Mouse (Mus musculus): Measurements from ENCODE around the gene Grb14. TPM values are rescaled to one million over a fixed set of nuclear protein-coding genes. Genes with fewer than 3 reads are reported as not detected.

Gene Grb14
- polyA plus RNA-seq, 1 experiment from 2014 or later: 25.6 TPM

GRCm38 (mm10) chr2:65014552-65014951 is 10.2 kb downstream of the Grb14 start:
- Histone ChIP-seq H3K9ac (replicated peaks) (no peak overlapping the region), H3K36me3 (no peaks in the 10 kb centered on the region), H3K4me3 (no peak overlapping the region), H3K9me3 (no peaks in the 10 kb centered on the region), H3K27ac (replicated peaks) (no peak overlapping the region), H3K4me2 (replicated peaks) (no peak overlapping the region), H3K4me1 (no peaks in the 10 kb centered on the region), H3K27me3 (no peaks in the 10 kb centered on the region)
- ATAC-seq (replicated peaks): no peak
- WGBS: 79% methylated on average over 3 of the region's 3 CpGs

DNA sequence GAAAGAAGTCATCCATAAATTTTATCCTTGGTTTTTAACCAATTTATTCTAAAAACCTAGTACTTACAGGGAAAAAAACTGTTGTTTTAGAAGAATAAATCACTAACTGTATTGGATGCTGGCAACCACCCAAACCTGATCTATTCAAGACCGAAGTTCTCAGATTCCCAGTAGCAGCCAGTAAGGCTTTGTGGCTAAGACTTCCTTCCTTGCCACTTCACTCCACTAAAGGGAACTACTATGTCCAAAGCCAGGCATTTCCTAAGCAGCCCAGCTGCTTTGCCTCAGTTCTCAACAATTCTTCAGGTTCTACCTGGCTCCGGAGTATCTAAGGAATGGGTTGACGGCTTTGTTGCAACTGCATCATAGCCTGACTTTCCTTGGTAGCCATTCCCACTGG is 14.7 kb downstream of the Grb14 start:
- Histone ChIP-seq H3K4me1 (no peaks in the 10 kb centered on the region), H3K27ac (replicated peaks) (no peak overlapping the region), H3K27me3 (no peaks in the 10 kb centered on the region), H3K4me2 (replicated peaks) (no peak overlapping the region), H3K4me3 (no peak overlapping the region), H3K36me3 (no peaks in the 10 kb centered on the region), H3K9ac (replicated peaks) (no peak overlapping the region), H3K9me3 (no peaks in the 10 kb centered on the region)
- no peak for ATAC-seq (replicated peaks)
- WGBS: 81% methylated on average over 3 of the region's 3 CpGs

- 39% methylated on average over 2 of the region's 2 CpGs for WGBS
- no peak overlapping the region for H3K27ac ChIP-seq (replicated peaks)
Measured at GRCm38 (mm10) chr2:65007396-65007795, 17.4 kb downstream of the Grb14 start.

GRCm38 (mm10) chr2:65005044-65005443 is 19.7 kb downstream of the Grb14 start:
- Histone ChIP-seq H3K9ac (replicated peaks) (no peak overlapping the region), H3K27me3 (no peaks in the 10 kb centered on the region), H3K27ac (replicated peaks) (no peak overlapping the region), H3K4me1 (no peaks in the 10 kb centered on the region), H3K36me3 (no peaks in the 10 kb centered on the region), H3K4me3 (no peak overlapping the region), H3K4me2 (replicated peaks) (no peak overlapping the region), H3K9me3 (no peaks in the 10 kb centered on the region)
- no peak for ATAC-seq (replicated peaks)

More at GRCm38 (mm10) chr2:65007396-65007795, 17.4 kb downstream of the Grb14 start:
- Histone ChIP-seq H3K36me3 (no peaks in the 10 kb centered on the region), H3K9me3 (no peaks in the 10 kb centered on the region), H3K9ac (replicated peaks) (no peak overlapping the region), H3K27me3 (no peaks in the 10 kb centered on the region), H3K4me1 (no peaks in the 10 kb centered on the region), H3K4me3 (no peak overlapping the region), H3K4me2 (replicated peaks) (no peak overlapping the region)
- ATAC-seq (replicated peaks): no peak

DNA sequence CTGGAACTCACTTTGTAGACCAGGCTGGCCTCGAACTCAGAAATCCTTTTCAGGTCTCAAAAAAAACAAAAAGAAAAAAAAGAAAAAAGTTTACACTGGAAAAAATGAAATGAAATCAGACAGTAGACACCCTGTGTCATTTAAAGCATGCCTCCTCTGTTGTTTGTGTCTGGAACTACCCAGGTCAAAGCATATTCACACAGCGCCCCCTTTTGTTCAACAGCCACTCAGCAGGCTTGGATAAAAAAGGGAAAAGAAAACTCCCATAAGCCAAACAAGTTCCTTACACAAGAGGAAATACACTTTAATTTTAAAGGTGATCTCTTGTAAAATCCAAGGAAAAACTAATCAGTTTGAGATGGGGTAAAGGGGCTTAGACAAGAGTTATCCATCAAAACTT is 21.4 kb downstream of the Grb14 start:
- Histone ChIP-seq H3K27me3 (no peaks in the 10 kb centered on the region), H3K27ac (replicated peaks) (no peak overlapping the region), H3K4me3 (no peak overlapping the region), H3K9me3 (no peaks in the 10 kb centered on the region), H3K9ac (replicated peaks) (no peak overlapping the region), H3K4me1 (no peaks in the 10 kb centered on the region), H3K36me3 (no peaks in the 10 kb centered on the region), H3K4me2 (replicated peaks) (no peak overlapping the region)
- WGBS: 47% methylated on average over 2 of the region's 2 CpGs
- no peak for ATAC-seq (replicated peaks)

GRCm38 (mm10) chr2:65002631-65003030 is 22.2 kb downstream of the Grb14 start:
- 89% methylated on average over 3 of the region's 3 CpGs for WGBS
- Histone ChIP-seq H3K36me3 (no peaks in the 10 kb centered on the region), H3K4me1 (no peaks in the 10 kb centered on the region), H3K9me3 (no peaks in the 10 kb centered on the region), H3K27ac (replicated peaks) (no peak overlapping the region), H3K4me3 (no peak overlapping the region), H3K9ac (replicated peaks) (no peak overlapping the region), H3K4me2 (replicated peaks) (no peak overlapping the region), H3K27me3 (no peaks in the 10 kb centered on the region)
- ATAC-seq (replicated peaks): no peak

GRCm38 (mm10) chr2:64995048-64995447 is 29.7 kb downstream of the Grb14 start:
- no peak overlapping the region for H3K4me2 ChIP-seq (replicated peaks)
- no peaks in the 10 kb centered on the region for H3K27me3 ChIP-seq
- H3K4me1 ChIP-seq: no peaks in the 10 kb centered on the region
- no peaks in the 10 kb centered on the region for H3K36me3 ChIP-seq
- WGBS: 91% methylated on average over 2 of the region's 2 CpGs
- no peak overlapping the region for H3K27ac ChIP-seq (replicated peaks)
- no peaks in the 10 kb centered on the region for H3K9me3 ChIP-seq
- no peak for ATAC-seq (replicated peaks)
- H3K4me3 ChIP-seq: no peak overlapping the region
- no peak overlapping the region for H3K9ac ChIP-seq (replicated peaks)

DNA sequence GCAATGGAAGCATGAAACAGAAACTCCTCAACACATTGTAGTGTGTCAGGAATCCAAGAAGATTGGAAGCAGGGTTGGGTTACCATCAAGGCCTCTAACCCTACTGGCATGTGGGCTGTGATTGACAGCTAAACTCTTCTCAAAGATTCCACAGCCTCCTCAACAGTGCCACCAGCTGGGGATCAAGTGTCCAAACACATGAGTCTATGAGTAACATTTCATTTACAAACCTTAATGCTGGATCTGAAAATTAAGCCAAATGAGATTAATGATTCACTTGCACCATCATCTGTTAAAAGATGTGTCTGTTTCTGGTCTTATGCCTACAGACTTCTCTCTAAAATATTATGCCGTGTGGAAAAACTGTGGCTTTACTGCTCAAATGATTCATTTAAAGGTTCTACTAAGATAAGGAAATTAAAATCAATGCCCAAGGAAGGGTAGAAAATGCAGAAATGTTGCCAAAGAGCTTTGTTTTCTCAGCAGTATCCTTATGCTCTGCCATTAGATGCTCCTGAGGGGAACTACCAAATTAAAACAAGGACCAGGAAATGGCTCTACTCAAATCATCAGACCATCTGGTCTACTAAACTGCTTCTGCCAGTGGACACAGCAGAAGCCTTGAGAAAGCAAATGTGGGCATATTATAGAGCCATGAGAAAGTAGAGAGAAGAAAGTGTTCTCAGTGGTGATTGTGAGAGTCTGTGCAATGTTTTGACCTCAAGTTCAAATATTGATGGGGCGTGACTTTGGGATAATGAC is 35.2 kb downstream of the Grb14 start:
- H3K27ac ChIP-seq (replicated peaks): no peak overlapping the region
- H3K36me3 ChIP-seq: no peaks in the 10 kb centered on the region
- H3K9ac ChIP-seq (replicated peaks): no peak overlapping the region
- H3K9me3 ChIP-seq: no peaks in the 10 kb centered on the region
- no peaks in the 10 kb centered on the region for H3K4me1 ChIP-seq
- H3K4me2 ChIP-seq (replicated peaks): no peak overlapping the region
- WGBS: 92% methylated on average over 2 of the region's 2 CpGs
- no peak for ATAC-seq (replicated peaks)
- no peak overlapping the region for H3K4me3 ChIP-seq
- no peaks in the 10 kb centered on the region for H3K27me3 ChIP-seq

- H3K9ac ChIP-seq (replicated peaks): no peak overlapping the region
- WGBS: 84% methylated on average over 3 of the region's 3 CpGs
Measured at GRCm38 (mm10) chr2:64987782-64988181, 37.0 kb downstream of the Grb14 start.

DNA sequence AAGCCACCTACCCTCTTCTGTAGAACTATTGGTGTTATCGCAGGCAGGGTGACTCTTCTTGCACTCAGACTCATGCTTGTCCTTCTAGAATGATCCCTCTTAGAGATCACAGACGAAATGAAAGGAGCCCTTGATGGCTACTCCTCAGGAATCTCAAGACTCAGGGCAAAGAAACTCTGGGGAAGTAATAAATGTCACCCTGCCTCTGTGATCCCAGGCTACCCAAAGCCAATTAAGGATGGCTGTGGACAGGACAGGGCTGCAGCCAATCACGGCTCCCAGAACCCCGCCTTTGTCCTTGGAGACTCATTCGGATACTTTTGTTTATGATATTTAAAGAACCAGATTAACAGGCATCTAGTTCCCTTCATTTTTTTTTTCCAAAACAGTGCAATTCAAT is 49.2 kb downstream of the Grb14 start:
- Histone ChIP-seq H3K9me3 (no peaks in the 10 kb centered on the region), H3K36me3 (no peaks in the 10 kb centered on the region), H3K27ac (replicated peaks) (no peak overlapping the region), H3K27me3 (no peaks in the 10 kb centered on the region), H3K4me3 (no peak overlapping the region), H3K9ac (replicated peaks) (no peak overlapping the region), H3K4me2 (replicated peaks) (no peak overlapping the region), H3K4me1 (no peaks in the 10 kb centered on the region)
- 32% methylated on average over 5 of the region's 5 CpGs for WGBS
- no peak for ATAC-seq (replicated peaks)

More at GRCm38 (mm10) chr2:64987782-64988181, 37.0 kb downstream of the Grb14 start:
- no peak overlapping the region for H3K4me3 ChIP-seq
- H3K27me3 ChIP-seq: no peaks in the 10 kb centered on the region
- H3K4me1 ChIP-seq: no peaks in the 10 kb centered on the region
- H3K27ac ChIP-seq (replicated peaks): no peak overlapping the region
- 0 out of 2 replicates have a peak, but pooled peaks cover 9% of the 10 kb centered on the region for H3K9me3 ChIP-seq
- no peak for ATAC-seq (replicated peaks)
- H3K4me2 ChIP-seq (replicated peaks): no peak overlapping the region
- H3K36me3 ChIP-seq: no peaks in the 10 kb centered on the region

DNA sequence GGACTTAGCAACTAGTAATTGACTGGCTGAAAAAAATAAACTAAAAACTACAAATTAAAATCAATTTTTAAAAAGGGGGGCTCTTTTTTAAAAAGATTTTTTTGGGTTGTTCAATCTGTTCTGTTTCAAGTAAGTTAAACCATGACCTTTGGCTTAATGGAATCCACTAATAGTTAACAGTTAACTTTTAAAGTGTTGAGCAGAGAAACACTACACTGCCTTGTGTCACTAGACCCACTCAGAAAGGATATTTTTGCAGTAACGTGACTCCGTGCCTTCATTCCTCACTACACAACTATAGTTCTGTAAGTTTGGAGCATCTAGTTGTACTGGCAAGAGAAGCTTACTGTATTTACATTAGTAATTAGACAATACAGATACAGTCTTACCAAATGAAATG is 50.2 kb downstream of the Grb14 start:
- Histone ChIP-seq H3K27me3 (no peaks in the 10 kb centered on the region), H3K4me1 (no peaks in the 10 kb centered on the region), H3K9ac (replicated peaks) (no peak overlapping the region), H3K36me3 (no peaks in the 10 kb centered on the region), H3K27ac (replicated peaks) (no peak overlapping the region), H3K4me3 (no peak overlapping the region), H3K9me3 (no peaks in the 10 kb centered on the region), H3K4me2 (replicated peaks) (no peak overlapping the region)
- 89% methylated on average over 2 of the region's 2 CpGs for WGBS
- ATAC-seq (replicated peaks): no peak

DNA sequence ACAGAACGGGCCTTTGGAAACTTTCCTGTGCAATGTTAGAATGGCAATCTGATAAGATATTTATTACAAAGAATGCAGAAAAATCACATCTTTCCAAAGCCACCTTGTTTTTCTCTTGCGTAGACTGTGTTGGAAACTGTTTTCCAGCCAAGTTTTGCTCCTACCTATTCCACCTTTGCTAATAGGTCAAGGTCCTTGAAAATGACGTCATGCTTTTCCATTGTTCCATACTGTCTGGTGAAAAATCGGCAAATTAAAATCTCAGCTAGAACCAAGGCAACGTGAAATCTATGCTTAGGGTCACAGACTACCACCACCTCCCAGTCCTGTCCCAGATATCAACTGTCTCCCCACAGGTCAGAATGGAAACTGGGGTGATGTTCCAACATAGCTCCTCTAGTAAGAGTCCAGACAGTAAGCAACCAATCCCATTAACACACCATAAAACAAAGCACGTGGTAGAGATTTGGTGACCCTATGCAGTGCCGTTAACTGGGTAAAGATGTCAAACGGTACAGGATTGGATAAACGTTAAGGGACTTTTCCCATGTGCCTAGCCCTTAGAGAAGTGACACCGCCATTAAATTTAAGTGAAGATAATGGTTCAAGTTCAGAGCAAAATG is 50.9 kb downstream of the Grb14 start:
- Histone ChIP-seq H3K27ac (replicated peaks) (no peak overlapping the region), H3K27me3 (no peaks in the 10 kb centered on the region), H3K4me1 (no peaks in the 10 kb centered on the region), H3K4me2 (replicated peaks) (no peak overlapping the region), H3K36me3 (no peaks in the 10 kb centered on the region), H3K9me3 (no peaks in the 10 kb centered on the region), H3K4me3 (no peak overlapping the region), H3K9ac (replicated peaks) (no peak overlapping the region)
- 87% methylated on average over 10 of the region's 10 CpGs for WGBS
- ATAC-seq (replicated peaks): no peak

DNA sequence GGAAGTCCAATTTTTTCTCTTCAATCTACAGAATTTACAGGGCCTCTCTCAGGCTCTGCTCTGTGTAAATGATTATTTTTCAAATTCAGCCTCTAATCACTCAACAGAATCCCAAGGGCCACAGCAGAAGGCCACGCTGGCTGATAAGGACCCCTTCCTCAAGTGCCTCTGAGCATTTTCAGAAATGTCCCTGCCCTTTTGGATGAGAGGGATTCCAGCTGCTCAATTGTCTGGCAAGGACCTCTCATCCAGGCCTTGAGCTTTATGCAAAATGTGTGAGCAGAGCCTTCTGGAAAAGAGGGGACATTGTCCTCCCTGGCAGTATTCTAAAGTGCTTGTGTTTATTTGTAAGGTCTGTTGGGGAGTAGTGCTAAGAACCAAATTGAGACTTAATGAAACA is 51.7 kb downstream of the Grb14 start:
- ATAC-seq (replicated peaks): no peak
- H3K9ac ChIP-seq (replicated peaks): no peak overlapping the region
- H3K4me2 ChIP-seq (replicated peaks): no peak overlapping the region
- H3K4me3 ChIP-seq: no peak overlapping the region
- H3K9me3 ChIP-seq: no peaks in the 10 kb centered on the region
- H3K36me3 ChIP-seq: no peaks in the 10 kb centered on the region
- H3K27me3 ChIP-seq: no peaks in the 10 kb centered on the region
- WGBS: 65% methylated on average over 1 of the region's 1 CpGs
- no peak overlapping the region for H3K27ac ChIP-seq (replicated peaks)
- H3K4me1 ChIP-seq: no peaks in the 10 kb centered on the region

All from forebrain, embryonic 15.5 days (tissue).